Mouse (Mus musculus): Measurements from ENCODE around the gene Pdcd6. TPM values are rescaled to one million over a fixed set of nuclear protein-coding genes. Genes with fewer than 3 reads are reported as not detected.

The Pdcd6 gene
- total RNA-seq, 2 experiments from 2014 or later = 85.0 to 87.6 TPM

DNA sequence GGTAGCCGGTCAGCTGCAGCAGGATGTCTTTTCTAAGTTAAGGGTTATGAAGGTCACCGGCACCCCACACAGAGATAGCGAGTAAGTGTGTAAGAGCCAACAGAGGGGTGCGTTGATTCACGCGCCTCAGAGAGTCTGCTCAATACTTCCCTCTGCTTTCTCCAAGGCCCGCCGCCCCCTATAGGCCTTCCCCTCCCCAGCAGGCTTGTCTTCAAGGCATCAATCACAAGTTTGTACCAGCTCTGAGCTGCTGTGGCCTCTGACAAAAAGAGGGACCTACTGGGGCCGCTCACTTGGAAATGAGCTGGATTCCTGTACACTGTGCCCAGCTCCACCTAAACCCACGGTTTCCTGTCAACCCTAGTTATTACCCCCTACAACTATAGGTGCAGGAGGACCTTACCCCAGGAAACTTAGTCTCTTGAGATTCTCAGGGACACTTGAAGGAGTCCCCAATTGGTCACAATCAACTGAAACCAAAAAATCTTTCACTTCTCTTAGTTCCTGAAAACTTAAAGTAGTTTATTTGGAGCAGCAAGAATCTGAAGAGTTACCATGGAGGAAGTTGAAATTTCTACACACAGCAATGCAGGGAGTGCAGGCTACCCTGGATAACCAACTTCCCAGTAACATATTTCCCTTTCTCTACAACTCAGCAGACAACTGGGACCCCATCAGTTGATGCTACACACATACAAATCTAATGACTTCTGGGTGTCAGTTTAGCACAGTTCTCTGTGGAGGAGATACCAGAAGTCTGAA is 57.0 kb downstream of the Pdcd6 start:
- intact Hi-C loops (cut with DNase I) = no loop called here
- Histone ChIP-seq H3K27ac (peak overlapping the region; percentile 45; the same call in 1 of the 2 replicates), H3K4me3 (peak overlapping the region; percentile 49)
- peak; percentile 50 for TF ChIP-seq CTCF (IDR thresholded peaks at IDR 0.05)
- DNase-seq (ENCODE audit: extremely low spot score in 1 of 2, low spot score in 2 of 2) = peak; percentile 36 to 46

DNA sequence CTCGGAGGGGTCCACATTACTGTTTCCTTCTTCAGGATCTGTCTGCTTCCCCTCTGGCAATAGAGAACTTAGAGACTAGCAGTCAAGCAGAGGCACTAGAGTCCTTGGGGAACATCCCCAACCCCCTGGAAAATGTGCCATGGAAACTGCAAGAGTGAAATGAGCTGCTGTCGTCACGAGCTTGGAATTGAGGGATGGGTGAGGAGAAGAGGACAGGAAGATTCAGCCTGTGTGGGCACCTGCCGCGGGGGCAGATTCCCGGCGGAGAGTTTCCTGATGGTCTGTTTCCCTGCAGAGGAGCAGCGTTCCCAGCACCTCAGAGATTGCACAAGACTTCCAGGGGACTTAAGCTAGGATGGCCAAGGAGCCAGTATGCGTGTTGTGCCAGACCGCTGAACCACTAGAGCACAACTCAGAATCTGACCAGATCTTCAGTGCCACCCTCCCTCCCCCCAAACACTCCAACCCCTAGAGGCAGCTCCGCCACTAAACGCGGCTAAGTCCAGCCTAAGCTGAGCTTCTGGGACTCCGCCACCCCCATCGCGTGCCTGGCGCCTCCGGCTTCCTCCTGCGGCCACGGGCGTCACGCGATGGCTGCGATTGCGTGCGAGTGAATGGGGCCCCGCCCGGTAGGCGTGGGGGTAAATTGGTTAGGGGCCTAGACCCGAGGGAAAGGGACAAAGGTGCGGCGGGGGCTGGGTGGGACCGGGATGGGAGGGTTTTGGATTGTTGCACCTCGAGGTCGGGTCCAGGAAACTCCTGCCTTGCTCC is 57.7 kb downstream of the Pdcd6 start:
- intact Hi-C loops (cut with DNase I) = no loop called here
- peak; percentile 16 to 40 for DNase-seq (ENCODE audit: extremely low spot score in 1 of 2, low spot score in 2 of 2)
- Histone ChIP-seq H3K4me3 (peak overlapping the region; percentile 49), H3K27ac (peak overlapping the region; percentile 45; the same call in 1 of the 2 replicates)
- no peak for TF ChIP-seq CTCF (IDR thresholded peaks at IDR 0.05)

Other genes with a start within 250 kb of the Pdcd6 start
- gene Slc9a3, start 196.1 kb downstream of the Pdcd6 start, total RNA-seq (2021) = 1 to 10 TPM; 1.3 to 2.2 TPM
- 10 to 100 TPM; 67.1 to 69.6 TPM for gene Exoc3, start 108.8 kb downstream of the Pdcd6 start, total RNA-seq (2021)
- 1 to 10 TPM in 1 of 2 experiments, under 1 TPM in 1; 0.33 to 1.3 TPM for gene Ahrr, start 25.2 kb downstream of the Pdcd6 start, total RNA-seq (2021)
- 100 to 1,000 TPM; 334 to 341 TPM for gene Sdha, start 32.7 kb upstream of the Pdcd6 start, total RNA-seq (2021)
- 10 to 100 TPM; 86.4 to 92.3 TPM for gene Ccdc127, start 32.7 kb upstream of the Pdcd6 start, total RNA-seq (2021)
- under 1 TPM in 1 of 2 experiments, not detected in 1; 0.12 TPM for gene Lrrc14b, start 46.4 kb upstream of the Pdcd6 start, total RNA-seq (2021)
- 1 to 10 TPM; 4.6 to 5.2 TPM for gene Zfp72, start 73.3 kb upstream of the Pdcd6 start, total RNA-seq (2021)
- 100 to 1,000 TPM; 143 to 162 TPM for gene Ftl1-ps1, start 82.1 kb upstream of the Pdcd6 start, total RNA-seq (2021)
- gene Zfp825, start 176.4 kb upstream of the Pdcd6 start, total RNA-seq (2021) = 1 to 10 TPM; 7.2 to 8.5 TPM